Mouse (Mus musculus): ENCODE measurements at regions not wholly inside any gene's neighbourhood (a gene's known extent, or its start where the extent isn't known, plus 50 kb on each side); places are given as distances from the start of the nearest gene placed in this dataset.

- no peaks in the 10 kb centered on the region for H3K36me3 ChIP-seq (ENCODE audit: insufficient read depth, low read length)
- no peaks in the 10 kb centered on the region for H3K27me3 ChIP-seq (ENCODE audit: insufficient read depth, low read length)
- 19% methylated on average over 1 of the region's 1 CpGs for WGBS
- ATAC-seq (replicated peaks; ENCODE audit: low FRiP score, low read depth) (no peak), DNase-seq (ENCODE audit: low spot score) (no peak)
- H3K4me1 ChIP-seq (replicated peaks; ENCODE audit: insufficient read depth, low read length), result no peaks in the 10 kb centered on the region
- H3K27ac ChIP-seq, result no peak overlapping the region
- TF ChIP-seq CTCF (IDR thresholded peaks at IDR 0.05; ENCODE audit: low read depth), result peak; percentile 29; the same call in 1 of the 2 replicates
- H3K4me3 ChIP-seq (replicated peaks; ENCODE audit: low read depth, low read length), result no peak overlapping the region
- no peak overlapping the region for H3K4me2 ChIP-seq (ENCODE audit: low read length)
- no peaks in the 10 kb centered on the region for H3K9me3 ChIP-seq (replicated peaks; ENCODE audit: low read length)
- H3K9ac ChIP-seq (ENCODE audit: low read depth, low read length), result no peak overlapping the region
Measured at GRCm38 (mm10) chr5:26413185-26413584, 155.7 kb downstream of the Gm7361 start.

- H3K4me2 ChIP-seq (ENCODE audit: low read length), result no peak overlapping the region
- no peaks in the 10 kb centered on the region for H3K36me3 ChIP-seq (ENCODE audit: insufficient read depth, low read length)
- no peaks in the 10 kb centered on the region for H3K9me3 ChIP-seq (replicated peaks; ENCODE audit: low read length)
- no peaks in the 10 kb centered on the region for H3K27me3 ChIP-seq (ENCODE audit: insufficient read depth, low read length)
- no peak for TF ChIP-seq CTCF (IDR thresholded peaks at IDR 0.05; ENCODE audit: low read depth)
- no peak overlapping the region for H3K9ac ChIP-seq (ENCODE audit: low read depth, low read length)
- WGBS, result 65% methylated on average over 4 of the region's 4 CpGs
- no peak for ATAC-seq (replicated peaks; ENCODE audit: low FRiP score, low read depth)
- DNase-seq (ENCODE audit: low spot score), result peak; percentile 3
- H3K4me1 ChIP-seq (replicated peaks; ENCODE audit: insufficient read depth, low read length), result no peaks in the 10 kb centered on the region
- H3K4me3 ChIP-seq (replicated peaks; ENCODE audit: low read depth, low read length), result no peak overlapping the region
- no peak overlapping the region for H3K27ac ChIP-seq
Measured at GRCm38 (mm10) chr5:26444331-26445200, 187.1 kb downstream of the Gm7361 start.

GRCm38 (mm10) chr5:26451306-26451705 lies 193.8 kb downstream of the Gm7361 start:
- no peak overlapping the region for H3K4me3 ChIP-seq (replicated peaks; ENCODE audit: low read depth, low read length)

GRCm38 (mm10) chr5:26457627-26458026 lies 200.1 kb downstream of the Gm7361 start:
- Histone ChIP-seq H3K36me3 (ENCODE audit: insufficient read depth, low read length) (no peaks in the 10 kb centered on the region), H3K27me3 (ENCODE audit: insufficient read depth, low read length) (no peaks in the 10 kb centered on the region), H3K4me2 (ENCODE audit: low read length) (no peak overlapping the region), H3K9me3 (replicated peaks; ENCODE audit: low read length) (no peaks in the 10 kb centered on the region), H3K27ac (no peak overlapping the region), H3K9ac (ENCODE audit: low read depth, low read length) (no peak overlapping the region), H3K4me1 (replicated peaks; ENCODE audit: insufficient read depth, low read length) (no peaks in the 10 kb centered on the region), H3K4me3 (replicated peaks; ENCODE audit: low read depth, low read length) (no peak overlapping the region)
- ATAC-seq (replicated peaks; ENCODE audit: low FRiP score, low read depth) (no peak), DNase-seq (ENCODE audit: low spot score) (no peak)
- WGBS, result 60% methylated on average over 4 of the region's 4 CpGs
- TF ChIP-seq CTCF (IDR thresholded peaks at IDR 0.05; ENCODE audit: low read depth), result no peak

More at GRCm38 (mm10) chr5:26451306-26451705, 193.8 kb downstream of the Gm7361 start:
- Histone ChIP-seq H3K27ac (no peak overlapping the region), H3K9ac (ENCODE audit: low read depth, low read length) (no peak overlapping the region), H3K27me3 (ENCODE audit: insufficient read depth, low read length) (no peaks in the 10 kb centered on the region), H3K4me1 (replicated peaks; ENCODE audit: insufficient read depth, low read length) (no peaks in the 10 kb centered on the region), H3K4me2 (ENCODE audit: low read length) (no peak overlapping the region), H3K9me3 (replicated peaks; ENCODE audit: low read length) (no peaks in the 10 kb centered on the region), H3K36me3 (ENCODE audit: insufficient read depth, low read length) (no peaks in the 10 kb centered on the region)
- DNase-seq (ENCODE audit: low spot score), result no peak
- no peak for ATAC-seq (replicated peaks; ENCODE audit: low FRiP score, low read depth)
- no peak for TF ChIP-seq CTCF (IDR thresholded peaks at IDR 0.05; ENCODE audit: low read depth)
- WGBS, result 79% methylated on average over 1 of the region's 1 CpGs

GRCm38 (mm10) chr5:26466666-26467065 lies 209.2 kb downstream of the Gm7361 start:
- 52% methylated on average over 1 of the region's 1 CpGs for WGBS

GRCm38 (mm10) chr5:26485726-26486125 lies 228.2 kb downstream of the Gm7361 start:
- WGBS, result 81% methylated on average over 2 of the region's 2 CpGs
- Histone ChIP-seq H3K9me3 (replicated peaks; ENCODE audit: low read length) (no peaks in the 10 kb centered on the region), H3K4me3 (replicated peaks; ENCODE audit: low read depth, low read length) (no peak overlapping the region), H3K27me3 (ENCODE audit: insufficient read depth, low read length) (no peaks in the 10 kb centered on the region), H3K36me3 (ENCODE audit: insufficient read depth, low read length) (no peaks in the 10 kb centered on the region), H3K27ac (no peak overlapping the region), H3K9ac (ENCODE audit: low read depth, low read length) (no peak overlapping the region), H3K4me1 (replicated peaks; ENCODE audit: insufficient read depth, low read length) (no peaks in the 10 kb centered on the region), H3K4me2 (ENCODE audit: low read length) (no peak overlapping the region)
- DNase-seq (ENCODE audit: low spot score) (no peak), ATAC-seq (replicated peaks; ENCODE audit: low FRiP score, low read depth) (no peak)
- TF ChIP-seq CTCF (IDR thresholded peaks at IDR 0.05; ENCODE audit: low read depth), result no peak

More at GRCm38 (mm10) chr5:26466666-26467065, 209.2 kb downstream of the Gm7361 start:
- H3K36me3 ChIP-seq (ENCODE audit: insufficient read depth, low read length), result no peaks in the 10 kb centered on the region
- no peaks in the 10 kb centered on the region for H3K9me3 ChIP-seq (replicated peaks; ENCODE audit: low read length)
- H3K9ac ChIP-seq (ENCODE audit: low read depth, low read length), result no peak overlapping the region
- DNase-seq (ENCODE audit: low spot score) (no peak), ATAC-seq (replicated peaks; ENCODE audit: low FRiP score, low read depth) (no peak)
- H3K4me3 ChIP-seq (replicated peaks; ENCODE audit: low read depth, low read length), result no peak overlapping the region
- TF ChIP-seq CTCF (IDR thresholded peaks at IDR 0.05; ENCODE audit: low read depth), result no peak
- no peaks in the 10 kb centered on the region for H3K27me3 ChIP-seq (ENCODE audit: insufficient read depth, low read length)
- H3K4me2 ChIP-seq (ENCODE audit: low read length), result no peak overlapping the region
- no peak overlapping the region for H3K27ac ChIP-seq
- no peaks in the 10 kb centered on the region for H3K4me1 ChIP-seq (replicated peaks; ENCODE audit: insufficient read depth, low read length)

Data from kidney, postnatal 0 days (tissue).